Mouse (Mus musculus) left cerebral cortex, adult 2 months (tissue): Measurements from ENCODE around the gene Exoc7. TPM values are rescaled to one million over a fixed set of nuclear protein-coding genes. Genes with fewer than 3 reads are reported as not detected.

Experiments
- DNase-seq, 2 experiments: peaks; one replicate each; pipeline ENCODE4 v3.0.0; 2021 to 2022; ENCODE audit warnings: low spot score in 2 of 2, mixed read lengths in 1 of 2; ENCODE audit errors: extremely low spot score in 1 of 2
- H3K27ac ChIP-seq: fragments of 200-600 bp; 2 replicates; pipeline ENCODE4 v1.8.1; 2022
- H3K4me3 ChIP-seq: fragments of 200-600 bp; 2 replicates; pipeline ENCODE4 v1.8.1; 2022
- CTCF ChIP-seq: fragments of 200-600 bp; IDR thresholded peaks from 2 replicates; pipeline ENCODE4 v1.8.1; 2022; ENCODE audit warnings: antibody characterized with exemption, mild to moderate bottlenecking, moderate library complexity
- intact Hi-C: fragments of 180-260 bp; cut with DNase I; formaldehyde crosslinking; loops from one replicate; pipeline ENCODE4 v1.15.1; 2025
- long read RNA-seq, 2 experiments: library from polyadenylated mRNA; stranded (forward); transcript quantifications; one replicate each; pipeline ENCODE4 v2.0.0; 2021; ENCODE audit warnings: borderline mapping rate in 2 of 2
- total RNA-seq, 2 experiments: library from RNA; stranded (reverse); gene quantifications; 2 replicates each; pipeline ENCODE4 v1.2.3; 2021

The Exoc7 gene
- 10 to 100 TPM; 89.8 to 98.5 TPM for total RNA-seq
- long read RNA-seq, experiment 1, transcript Exoc7-202 (18 exons, 3,205 nt), result minor isoform, 12 of 95 reads
- long read RNA-seq, experiment 1, transcript Exoc7-201 (20 exons, 3,337 nt), result major isoform, 68 of 95 reads
- long read RNA-seq, experiment 1, partial matches to known transcripts, result 2 of 95 reads
- long read RNA-seq, experiment 1, other reads (novel, unspliced or antisense), result 12 of 95 reads
- long read RNA-seq, experiment 2, transcript Exoc7-202 (18 exons, 3,205 nt), result minor isoform, 6 of 74 reads
- long read RNA-seq, experiment 2, transcript Exoc7-201 (20 exons, 3,337 nt), result major isoform, 48 of 74 reads
- long read RNA-seq, experiment 2, partial matches to known transcripts, result 5 of 74 reads
- long read RNA-seq, experiment 2, other reads (novel, unspliced or antisense), result 12 of 74 reads

- peak within 1 kb of the TSS; percentile 84 for H3K27ac ChIP-seq
- DNase-seq, result no peak
- TF ChIP-seq CTCF, result no peak
- H3K4me3 ChIP-seq, result peak within 1 kb of the TSS; percentile 94
- intact Hi-C loops, result no loop called here
Observed at GRCm38 (mm10) chr11:116307019-116307725, at the start of gene Exoc7. Gene Exoc7 (minus strand): TSS chr11:116307233.

- intact Hi-C loops, result no loop called here
Observed at GRCm38 (mm10) chr11:116354521-116354920, 47.5 kb upstream of the Exoc7 start.

GRCm38 (mm10) chr11:116353535-116353934, 46.5 kb upstream of the Exoc7 start:
- Histone ChIP-seq H3K27ac (no peak overlapping the region), H3K4me3 (no peak overlapping the region)
- no peak for DNase-seq
- TF ChIP-seq CTCF, result no peak
- intact Hi-C loops, result no loop called here

More at GRCm38 (mm10) chr11:116354521-116354920, 47.5 kb upstream of the Exoc7 start:
- Histone ChIP-seq H3K27ac (no peak overlapping the region), H3K4me3 (no peak overlapping the region)
- TF ChIP-seq CTCF, result no peak
- DNase-seq, result no peak

- H3K27ac ChIP-seq, result no peak overlapping the region
- no peak overlapping the region for H3K4me3 ChIP-seq
- intact Hi-C loops, result no loop called here
- DNase-seq, result no peak
- TF ChIP-seq CTCF, result no peak
Observed at GRCm38 (mm10) chr11:116351294-116351693, 44.3 kb upstream of the Exoc7 start.

- no peak overlapping the region for H3K27ac ChIP-seq
- no peak for TF ChIP-seq CTCF
- DNase-seq, result no peak
- no peak overlapping the region for H3K4me3 ChIP-seq
- intact Hi-C loops, result no loop called here
Observed at GRCm38 (mm10) chr11:116347955-116348354, 40.9 kb upstream of the Exoc7 start.

- Histone ChIP-seq H3K4me3 (no peak overlapping the region), H3K27ac (no peak overlapping the region)
- DNase-seq, result no peak
- no peak for TF ChIP-seq CTCF
- intact Hi-C loops, result no loop called here
Observed at GRCm38 (mm10) chr11:116347012-116347411, 40.0 kb upstream of the Exoc7 start.

GRCm38 (mm10) chr11:116342069-116342791, 35.2 kb upstream of the Exoc7 start:
- no peak overlapping the region for H3K27ac ChIP-seq
- no peak for TF ChIP-seq CTCF
- no peak overlapping the region for H3K4me3 ChIP-seq
- DNase-seq, result no peak
- intact Hi-C loops, result no loop called here

- no peak for DNase-seq
- TF ChIP-seq CTCF, result no peak
- H3K4me3 ChIP-seq, result no peak overlapping the region
- H3K27ac ChIP-seq, result no peak overlapping the region
- intact Hi-C loops, result no loop called here
Observed at GRCm38 (mm10) chr11:116337531-116337930, 30.5 kb upstream of the Exoc7 start.

GRCm38 (mm10) chr11:116337000-116337399, 30.0 kb upstream of the Exoc7 start:
- TF ChIP-seq CTCF, result no peak
- Histone ChIP-seq H3K4me3 (no peak overlapping the region), H3K27ac (no peak overlapping the region)
- intact Hi-C loops, result no loop called here
- no peak for DNase-seq

- Histone ChIP-seq H3K27ac (no peak overlapping the region), H3K4me3 (no peak overlapping the region)
- DNase-seq, result no peak
- TF ChIP-seq CTCF, result no peak
- intact Hi-C loops, result no loop called here
Observed at GRCm38 (mm10) chr11:116336393-116336792, 29.4 kb upstream of the Exoc7 start.

- peak; percentile 34 for TF ChIP-seq CTCF
- DNase-seq, result peak; percentile 96
- intact Hi-C loops, result loop anchor here (1.0 kb wide), 1 partner anchor 16 kb away; no protein-coding TSS in a partner anchor
- peak within 1 kb of the TSS; percentile 59 for H3K4me3 ChIP-seq
- H3K27ac ChIP-seq, result peak within 1 kb of the TSS; percentile 68; the same call in 1 of the 2 replicates
Observed at GRCm38 (mm10) chr11:116335244-116336036, 28.4 kb upstream of the Exoc7 start, which contains the start of gene Foxj1. Gene Foxj1 (minus strand): TSS chr11:116335399.
